Mouse (Mus musculus) olfactory bulb, adult 2 months (tissue): ENCODE results near the gene Brsk2. TPM values are rescaled to one million over a fixed set of nuclear protein-coding genes. Genes with fewer than 3 reads are reported as not detected.

ENCODE experiments used
- H3K27ac ChIP-seq: fragments of 200-500 bp; 2 replicates; pipeline ENCODE4 v1.5.1; 2012; ENCODE audit warnings: low read depth, low read length; ENCODE audit not compliant: insufficient read depth
- H3K4me1 ChIP-seq: fragments of 200-500 bp; 2 replicates; pipeline ENCODE4 v1.6.1; 2012; ENCODE audit warnings: low read length; ENCODE audit not compliant: control insufficient read depth, insufficient read depth
- H3K4me3 ChIP-seq: fragments of 200-500 bp; 2 replicates; pipeline ENCODE4 v1.5.1; 2012; ENCODE audit warnings: mild to moderate bottlenecking, low read depth, low read length, moderate library complexity; ENCODE audit not compliant: insufficient read depth
- CTCF ChIP-seq: fragments of 200-500 bp; IDR thresholded peaks from 2 replicates; pipeline ENCODE4 v1.5.1; 2012; ENCODE audit warnings: low read depth, mild to moderate bottlenecking, low read length, moderate library complexity; ENCODE audit not compliant: insufficient read depth
- POLR2A ChIP-seq: fragments of 200-500 bp; IDR thresholded peaks from 2 replicates; pipeline ENCODE4 v1.6.1; 2012; ENCODE audit warnings: mild to moderate bottlenecking, low read depth, low read length, moderate library complexity; ENCODE audit not compliant: insufficient read depth
- WGBS: fragments of 180-500 bp; shearing (Covaris S2); methylation state at CpG from one replicate; pipeline ENCODE4 v1.1.7; 2018; 5-methylcytosine and 5-hydroxymethylcytosine counted together
- polyA plus RNA-seq: library from polyadenylated mRNA; stranded (reverse); fragments of >200 nt; gene quantifications from 2 replicates; pipeline ENCODE4 v1.2.4, GENCODE M21; 2012; ENCODE audit warnings: low replicate concordance; ENCODE audit not compliant: missing spikeins, insufficient read depth, insufficient read length

Gene Brsk2
- polyA plus RNA-seq, 1 experiment = not detected

DNA sequence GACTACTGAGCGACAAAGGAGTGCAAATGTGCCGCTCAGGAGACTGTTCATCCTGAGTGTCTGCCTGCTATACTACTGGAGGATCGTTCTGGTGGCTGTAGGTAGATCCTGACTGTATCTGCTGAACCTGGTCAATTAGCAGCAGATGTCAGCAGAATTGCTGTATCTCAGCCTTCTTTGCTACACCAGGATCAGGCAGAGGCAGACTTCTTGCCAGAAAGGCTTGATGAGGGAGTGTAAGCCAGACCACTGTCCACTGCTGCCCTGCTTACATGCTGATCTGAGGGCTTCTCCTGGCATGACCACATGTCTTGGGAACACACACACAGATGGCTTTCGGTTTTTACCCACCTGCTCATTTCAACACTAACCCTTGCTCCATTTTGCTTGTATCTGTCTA lies 2.3 kb downstream of the Brsk2 start:
- no peak for TF ChIP-seq CTCF
- TF ChIP-seq POLR2A = no peak
- no peak overlapping the region for H3K4me3 ChIP-seq
- 93% methylated on average over 4 of the region's 4 CpGs for WGBS
- peaks cover 30% of the 10 kb centered on the region for H3K4me1 ChIP-seq
- no peak overlapping the region for H3K27ac ChIP-seq

DNA sequence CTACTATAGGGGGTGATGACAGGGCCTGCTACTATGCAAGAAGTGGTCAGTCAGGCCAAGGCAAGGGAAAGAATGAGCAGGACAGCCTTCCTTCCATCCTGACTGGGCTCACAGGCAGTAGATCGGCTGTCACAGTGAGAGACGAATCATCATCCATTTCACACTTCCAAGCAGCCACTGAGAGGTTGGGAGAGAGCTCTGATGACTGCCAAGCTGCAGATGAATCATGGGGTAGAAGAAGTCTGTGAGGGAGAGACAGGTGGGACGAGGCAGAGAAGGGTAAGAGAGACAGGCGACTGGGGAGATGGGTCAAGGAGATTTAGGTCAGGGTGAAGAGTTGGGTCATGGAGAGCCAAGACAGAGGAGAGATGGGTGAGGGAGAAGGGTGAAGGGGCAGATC lies 3.4 kb downstream of the Brsk2 start:
- Histone ChIP-seq H3K27ac (no peak overlapping the region), H3K4me1 (peaks cover 34% of the 10 kb centered on the region), H3K4me3 (no peak overlapping the region)
- WGBS = 85% methylated on average over 4 of the region's 4 CpGs
- no peak for TF ChIP-seq CTCF
- TF ChIP-seq POLR2A = no peak

GRCm38 (mm10) chr7:141953616-141954015 lies 4.1 kb downstream of the Brsk2 start:
- TF ChIP-seq POLR2A (no peak), CTCF (no peak)
- peaks cover 34% of the 10 kb centered on the region for H3K4me1 ChIP-seq
- no peak overlapping the region for H3K27ac ChIP-seq
- H3K4me3 ChIP-seq = no peak overlapping the region
- 91% methylated on average over 6 of the region's 6 CpGs for WGBS

DNA sequence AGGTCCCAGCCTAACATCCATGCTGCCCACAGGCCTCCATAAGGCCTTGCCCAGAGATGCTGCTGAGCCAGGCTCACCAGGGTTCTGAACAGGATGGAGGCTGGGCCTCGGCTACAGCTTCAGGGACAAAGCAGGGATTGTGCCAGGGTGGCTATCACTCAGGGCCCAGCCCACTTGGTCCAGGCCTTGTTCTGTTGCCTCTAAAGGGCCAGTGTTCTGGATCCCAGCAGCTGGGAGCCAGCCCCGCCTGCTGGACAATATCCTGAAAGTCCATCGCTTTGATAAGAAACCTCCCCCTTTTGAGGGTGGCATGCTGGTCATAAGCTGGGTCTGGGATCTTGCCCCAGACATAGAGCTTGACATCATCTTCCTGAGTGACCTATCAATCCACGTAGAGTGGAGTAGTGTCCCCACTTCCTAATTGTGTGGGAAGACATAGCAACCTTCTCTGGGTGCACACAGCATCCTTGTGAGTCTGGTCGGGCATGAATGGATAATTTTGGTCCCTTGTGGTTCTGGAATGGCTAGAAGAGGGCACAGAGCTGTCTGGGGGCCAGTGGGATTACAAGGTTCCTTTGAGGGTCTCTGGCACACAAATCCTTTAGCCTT lies 6.1 kb downstream of the Brsk2 start:
- H3K4me3 ChIP-seq = no peak overlapping the region
- H3K4me1 ChIP-seq = peaks cover 23% of the 10 kb centered on the region
- no peak for TF ChIP-seq CTCF
- TF ChIP-seq POLR2A = no peak
- no peak overlapping the region for H3K27ac ChIP-seq
- 72% methylated on average over 5 of the region's 5 CpGs for WGBS

GRCm38 (mm10) chr7:141956174-141956566 lies 6.6 kb downstream of the Brsk2 start:
- TF ChIP-seq CTCF = no peak
- no peak for TF ChIP-seq POLR2A
- H3K4me1 ChIP-seq = peaks cover 21% of the 10 kb centered on the region
- H3K27ac ChIP-seq = no peak overlapping the region
- WGBS = 73% methylated on average over 8 of the region's 8 CpGs
- H3K4me3 ChIP-seq = no peak overlapping the region

- peaks cover 30% of the 10 kb centered on the region for H3K4me1 ChIP-seq
- no peak for TF ChIP-seq POLR2A
- TF ChIP-seq CTCF = no peak
- no peak overlapping the region for H3K4me3 ChIP-seq
- 76% methylated on average over 4 of the region's 4 CpGs for WGBS
- H3K27ac ChIP-seq = no peak overlapping the region
Observed at GRCm38 (mm10) chr7:141957524-141958051, 8.0 kb downstream of the Brsk2 start.

DNA sequence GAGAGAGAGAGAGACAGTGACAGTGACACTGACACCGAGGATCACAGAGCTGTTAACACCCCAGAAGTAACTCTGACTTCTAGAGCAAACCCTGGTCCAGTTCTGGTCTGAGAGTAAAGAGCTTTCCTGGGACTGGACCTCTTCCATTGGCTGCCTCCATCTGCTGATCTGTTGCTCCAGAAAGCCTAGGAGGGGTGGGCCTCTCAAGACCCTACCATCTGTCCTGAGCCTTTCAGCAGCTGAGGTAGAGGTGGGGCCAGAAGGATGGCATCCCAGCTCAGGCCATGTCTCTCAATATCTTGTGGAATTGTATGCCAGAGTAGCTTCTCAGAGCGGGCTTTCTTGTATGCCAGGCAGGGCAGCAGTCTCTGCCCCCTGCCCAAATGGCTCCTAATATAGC lies 8.7 kb downstream of the Brsk2 start:
- 92% methylated on average over 2 of the region's 2 CpGs for WGBS
- Histone ChIP-seq H3K4me1 (peaks cover 32% of the 10 kb centered on the region), H3K4me3 (no peak overlapping the region), H3K27ac (no peak overlapping the region)
- TF ChIP-seq CTCF (no peak), POLR2A (no peak)

DNA sequence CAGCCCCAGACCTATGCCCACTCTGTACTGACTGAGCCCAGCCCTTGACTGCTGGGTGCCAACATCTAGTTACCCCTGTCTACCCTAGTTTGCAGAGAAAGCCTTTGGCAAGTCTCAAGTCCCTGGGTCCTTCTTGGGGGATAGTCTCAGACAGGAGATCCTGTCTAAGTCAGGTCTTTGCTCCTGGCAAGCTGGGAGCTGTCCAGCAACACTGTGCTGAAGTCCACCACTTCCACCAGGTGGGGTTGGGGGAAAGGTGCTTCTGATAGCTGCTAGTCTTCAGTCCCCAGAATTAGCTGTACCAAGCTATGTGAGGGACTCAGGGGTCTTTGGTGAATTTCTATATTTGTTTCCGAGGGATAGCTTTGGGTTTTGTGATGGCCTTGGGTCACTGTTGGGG lies 9.6 kb downstream of the Brsk2 start:
- TF ChIP-seq CTCF = no peak
- no peak for TF ChIP-seq POLR2A
- 100% methylated on average over 1 of the region's 1 CpGs for WGBS
- Histone ChIP-seq H3K27ac (no peak overlapping the region), H3K4me3 (no peak overlapping the region), H3K4me1 (peaks cover 24% of the 10 kb centered on the region)

- H3K4me3 ChIP-seq = no peak overlapping the region
- H3K27ac ChIP-seq = no peak overlapping the region
- TF ChIP-seq POLR2A (no peak), CTCF (no peak)
- 84% methylated on average over 2 of the region's 2 CpGs for WGBS
- peaks cover 22% of the 10 kb centered on the region for H3K4me1 ChIP-seq
Observed at GRCm38 (mm10) chr7:141960926-141961325, 11.4 kb downstream of the Brsk2 start.
